Mouse (Mus musculus) bone marrow macrophage, adult 2 months (primary cell): ENCODE measurements around the gene Slc25a44.

Source experiments
- CTCF ChIP-seq: IDR thresholded peaks from 2 replicates; pipeline ENCODE4 v1.5.1; 2012; ENCODE audit warnings: low read depth, mild to moderate bottlenecking, low read length, moderate library complexity
- POLR2A ChIP-seq: IDR thresholded peaks from 2 replicates; pipeline ENCODE4 v1.6.1; 2012; ENCODE audit warnings: mild to moderate bottlenecking, low read depth, low read length, borderline replicate concordance

GRCm38 (mm10) chr3:88422020-88422720 is 2.8 kb downstream of the Slc25a44 start:
- TF ChIP-seq POLR2A (no peak), CTCF (no peak)
